Mouse (Mus musculus) heart, embryonic 11.5 days (tissue): ENCODE results near the gene Cutal. TPM values are rescaled to one million over a fixed set of nuclear protein-coding genes. Genes with fewer than 3 reads are reported as not detected.

Experiments
- ATAC-seq: fragments of 200-750 bp; cut with Nextera tagmentation; replicated peaks from 2 replicates; pipeline ENCODE4 v1.8.0; 2017; ENCODE audit warnings: moderate library complexity; ENCODE audit not compliant: insufficient number of reproducible peaks, low FRiP score, low TSS enrichment
- H3K27ac ChIP-seq: fragments of 300-500 bp; sonication (generic); 2 replicates; pipeline ENCODE4 v1.5.1; 2014; ENCODE audit warnings: mild to moderate bottlenecking, low read depth, low read length
- H3K27me3 ChIP-seq: fragments of 300-500 bp; sonication (generic); 2 replicates; pipeline ENCODE4 v1.6.1; 2014; ENCODE audit warnings: mild to moderate bottlenecking, low read length, mixed read lengths; ENCODE audit not compliant: control insufficient read depth, insufficient read depth
- H3K36me3 ChIP-seq: fragments of 300-500 bp; sonication (generic); 2 replicates; pipeline ENCODE4 v1.6.1; 2014; ENCODE audit warnings: mild to moderate bottlenecking, low read length, moderate library complexity, mixed read lengths; ENCODE audit not compliant: control insufficient read depth, insufficient read depth
- H3K4me1 ChIP-seq: fragments of 300-500 bp; sonication (generic); 2 replicates; pipeline ENCODE4 v1.6.1; 2014; ENCODE audit warnings: low read length; ENCODE audit not compliant: control insufficient read depth, insufficient read depth
- H3K4me2 ChIP-seq: fragments of 300-500 bp; sonication (generic); 2 replicates; pipeline ENCODE4 v1.6.1; 2014; ENCODE audit warnings: mild to moderate bottlenecking, moderate library complexity
- H3K4me3 ChIP-seq: fragments of 300-500 bp; sonication (generic); 2 replicates; pipeline ENCODE4 v1.5.1; 2014; ENCODE audit warnings: low read depth, low read length
- H3K9ac ChIP-seq: fragments of 300-500 bp; sonication (generic); 2 replicates; pipeline ENCODE4 v1.6.1; 2014; ENCODE audit warnings: mild to moderate bottlenecking, low read depth, low read length, moderate library complexity
- H3K9me3 ChIP-seq: fragments of 300-500 bp; sonication (generic); replicated peaks from 2 replicates; pipeline ENCODE4 v1.6.1; 2016; ENCODE audit warnings: low read length; ENCODE audit not compliant: control insufficient read depth
- WGBS: fragments of 180-500 bp; shearing (Covaris S2); extraction: QIAGEN DNeasy Blood & Tissue Kit; methylation state at CpG from one replicate; pipeline ENCODE4 v1.1.7; 2014; ENCODE audit not compliant: insufficient replicate concordance; 5-methylcytosine and 5-hydroxymethylcytosine counted together
- polyA plus RNA-seq: library from polyadenylated mRNA; unstranded; fragments of >200 nt; fragmentation: Nextera tagmentation; extraction: Ambion mirVana; gene quantifications from 2 replicates; pipeline ENCODE4 v1.2.1, GENCODE M21; 2014

The Cutal gene
- polyA plus RNA-seq, 1 experiment from 2014 or later, result 0.14 TPM

DNA sequence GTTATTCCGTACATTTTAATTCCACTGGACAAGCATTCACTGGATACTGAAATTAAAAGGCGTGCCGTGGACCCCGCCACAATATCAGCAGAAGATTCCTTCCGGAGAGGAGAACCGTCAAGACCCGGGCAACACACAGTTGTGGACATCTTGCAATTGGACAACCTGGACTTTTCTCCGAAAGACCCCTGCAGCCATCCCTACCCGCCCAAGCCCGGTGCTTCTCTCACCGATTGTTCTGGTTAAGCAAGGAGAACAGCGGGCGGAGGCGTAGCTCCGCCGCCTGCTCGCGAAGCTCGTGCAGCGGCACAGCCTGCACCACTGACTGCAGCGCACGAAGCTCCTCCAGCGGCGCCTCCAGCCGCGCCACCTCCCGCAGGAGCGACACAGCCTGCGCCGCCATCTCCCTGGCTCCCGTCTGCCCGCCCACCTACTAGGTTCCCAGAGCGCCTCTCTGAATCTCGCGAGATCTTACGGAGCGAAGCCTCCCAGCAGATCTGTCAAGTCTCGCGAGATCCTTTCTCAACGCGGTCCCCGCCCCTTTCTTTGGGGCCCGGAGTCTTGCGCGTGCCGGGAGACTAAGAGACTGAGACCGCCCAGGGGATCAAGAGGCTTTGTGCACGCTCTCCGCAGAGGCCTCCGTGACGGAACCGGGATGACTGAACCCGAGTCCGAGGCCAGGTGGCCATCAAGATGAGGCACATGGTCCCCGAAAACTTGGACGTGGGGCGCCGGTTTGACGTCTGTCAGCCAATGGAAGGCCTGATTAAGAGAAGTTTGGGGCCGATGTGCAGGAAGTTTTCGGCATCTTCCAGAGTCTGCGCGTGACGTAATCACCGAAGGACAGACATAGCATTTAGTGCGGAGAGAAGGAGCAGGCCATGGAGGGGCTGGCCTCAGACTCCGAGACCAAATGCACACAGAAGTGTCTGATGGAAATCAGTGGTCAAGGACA lies 3.4 kb upstream of the Cutal start:
- WGBS, result under 1% methylated on average over 67 of the region's 67 CpGs
- Histone ChIP-seq H3K4me1 (peaks cover 20% of the 10 kb centered on the region), H3K36me3 (no peaks in the 10 kb centered on the region), H3K4me3 (peak overlapping the region; percentile 89), H3K9me3 (no peaks in the 10 kb centered on the region), H3K27me3 (peaks cover 15% of the 10 kb centered on the region), H3K4me2 (peak overlapping the region; percentile 66), H3K27ac (peak overlapping the region; percentile 93), H3K9ac (peak overlapping the region; percentile 98)
- peak; percentile 96 for ATAC-seq

DNA sequence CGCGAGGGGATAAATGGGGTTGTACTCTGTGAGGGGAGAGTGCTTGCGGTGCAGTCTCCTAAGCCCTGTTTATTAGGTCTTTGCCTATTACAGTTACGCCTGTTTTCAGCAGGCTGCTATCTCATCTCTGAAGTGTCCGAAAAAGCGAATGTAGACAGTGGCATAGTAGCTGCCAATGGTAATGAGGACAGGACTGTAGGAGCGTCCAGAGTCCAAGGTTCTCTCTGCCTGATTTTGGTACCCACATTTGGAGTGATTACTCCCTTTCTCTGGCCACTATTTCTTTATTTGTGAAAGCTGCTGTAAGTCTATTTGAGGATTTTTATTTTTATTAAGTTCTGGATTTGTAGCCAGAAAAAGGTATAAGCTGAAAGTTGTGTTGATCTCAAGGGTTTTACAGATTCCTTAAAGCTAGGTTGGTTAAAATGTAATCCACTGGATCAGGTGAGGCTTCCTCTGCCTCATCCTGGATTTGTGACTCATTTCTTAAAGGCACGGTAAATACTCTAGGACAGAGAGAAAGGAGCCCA lies 685 bp downstream of the Cutal start, which contains the start of gene Psmd5:
TSS of gene Psmd5 (minus strand) at position 153 of the 530 bp plus-strand sequence.
- H3K27me3 ChIP-seq, result peaks cover 15% of the 10 kb centered on the region
- peak within 1 kb of the TSS; percentile 68 for H3K4me2 ChIP-seq
- no peak within 1 kb of the TSS for H3K27ac ChIP-seq
- peak within 1 kb of the TSS; percentile 36 for H3K4me3 ChIP-seq
- ATAC-seq, result no peak
- H3K36me3 ChIP-seq, result no peaks in the 10 kb centered on the region
- H3K9me3 ChIP-seq, result no peaks in the 10 kb centered on the region
- WGBS, result 7% methylated on average over 8 of the region's 8 CpGs
- H3K4me1 ChIP-seq, result peaks cover 11% of the 10 kb centered on the region
- peak within 1 kb of the TSS; percentile 59 for H3K9ac ChIP-seq

DNA sequence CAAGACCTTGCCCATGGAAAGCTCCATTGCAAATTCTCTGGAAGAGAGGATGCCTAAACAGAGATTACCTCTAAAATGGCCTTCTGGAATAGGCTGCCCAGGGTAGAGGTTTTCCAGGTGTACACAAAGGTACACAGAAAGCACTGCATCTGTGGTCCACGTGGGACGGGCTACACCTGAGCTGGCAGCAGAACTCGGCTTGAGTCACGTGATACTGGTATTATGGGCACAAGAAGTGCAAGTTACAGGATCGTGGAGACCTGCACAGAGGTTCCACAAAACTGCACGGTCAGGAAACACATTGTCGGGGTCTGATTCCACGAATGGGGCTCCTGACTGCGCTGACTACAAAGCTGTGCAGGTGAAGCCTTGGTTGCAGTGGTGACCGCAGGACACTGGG lies 5.9 kb downstream of the Cutal start:
- Histone ChIP-seq H3K4me2 (no peak overlapping the region), H3K27me3 (peaks cover 7% of the 10 kb centered on the region), H3K36me3 (no peaks in the 10 kb centered on the region), H3K4me3 (no peak overlapping the region), H3K9me3 (no peaks in the 10 kb centered on the region), H3K9ac (no peak overlapping the region), H3K4me1 (no peaks in the 10 kb centered on the region), H3K27ac (no peak overlapping the region)
- no peak for ATAC-seq
- WGBS, result 78% methylated on average over 10 of the region's 10 CpGs

DNA sequence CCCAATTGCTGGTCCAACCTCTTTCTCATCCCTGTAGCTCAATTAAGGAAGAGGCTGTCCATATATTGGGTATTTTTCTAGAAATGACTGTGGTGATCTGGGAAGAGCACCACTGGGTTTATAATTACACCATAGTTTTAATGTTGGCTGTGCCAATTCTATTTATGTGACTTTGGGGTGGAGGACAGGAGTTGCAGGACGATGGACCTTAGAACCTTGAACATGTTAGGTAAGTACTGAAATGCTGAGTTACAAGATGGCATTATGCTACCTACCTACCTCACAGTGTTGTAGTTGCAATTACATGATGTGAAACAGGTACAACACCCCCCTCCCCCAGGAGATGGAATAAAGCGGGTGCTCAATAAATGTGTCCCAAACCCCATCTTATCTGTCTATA lies 8.6 kb downstream of the Cutal start:
- no peak for ATAC-seq
- WGBS, result 86% methylated on average over 2 of the region's 2 CpGs

DNA sequence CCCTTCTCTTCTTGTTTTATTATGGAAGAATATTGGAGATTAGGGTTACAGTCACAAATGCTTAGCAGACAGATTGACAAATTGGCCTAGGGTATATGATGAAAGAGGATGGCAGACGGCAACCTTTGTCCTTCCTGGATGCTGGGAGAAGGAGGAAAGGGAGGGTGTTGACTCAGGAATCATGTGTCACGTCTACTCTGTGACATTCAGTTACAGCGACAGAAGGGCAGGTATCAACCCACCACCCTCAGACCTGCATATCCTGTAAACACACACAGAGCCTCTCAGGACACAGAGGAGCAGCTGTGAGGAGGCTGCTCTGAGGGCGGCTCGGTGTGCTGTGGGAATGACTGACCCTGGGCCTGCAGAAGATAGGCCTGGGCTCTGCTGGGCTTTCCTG lies 9.0 kb downstream of the Cutal start:
- no peaks in the 10 kb centered on the region for H3K4me1 ChIP-seq
- peaks cover 5% of the 10 kb centered on the region; the same call in 1 of the 2 replicates for H3K27me3 ChIP-seq
- 39% methylated on average over 5 of the region's 5 CpGs for WGBS
- H3K36me3 ChIP-seq, result no peaks in the 10 kb centered on the region
- no peak overlapping the region for H3K9ac ChIP-seq
- ATAC-seq, result no peak
- H3K4me3 ChIP-seq, result no peak overlapping the region
- H3K9me3 ChIP-seq, result no peaks in the 10 kb centered on the region
- H3K27ac ChIP-seq, result no peak overlapping the region
- no peak overlapping the region for H3K4me2 ChIP-seq

More for the DNA sequence above, 8.6 kb downstream of the Cutal start:
- Histone ChIP-seq H3K27me3 (peaks cover 5% of the 10 kb centered on the region; the same call in 1 of the 2 replicates), H3K4me2 (no peak overlapping the region), H3K4me1 (no peaks in the 10 kb centered on the region), H3K9ac (no peak overlapping the region), H3K9me3 (no peaks in the 10 kb centered on the region), H3K4me3 (no peak overlapping the region), H3K27ac (no peak overlapping the region), H3K36me3 (no peaks in the 10 kb centered on the region)

DNA sequence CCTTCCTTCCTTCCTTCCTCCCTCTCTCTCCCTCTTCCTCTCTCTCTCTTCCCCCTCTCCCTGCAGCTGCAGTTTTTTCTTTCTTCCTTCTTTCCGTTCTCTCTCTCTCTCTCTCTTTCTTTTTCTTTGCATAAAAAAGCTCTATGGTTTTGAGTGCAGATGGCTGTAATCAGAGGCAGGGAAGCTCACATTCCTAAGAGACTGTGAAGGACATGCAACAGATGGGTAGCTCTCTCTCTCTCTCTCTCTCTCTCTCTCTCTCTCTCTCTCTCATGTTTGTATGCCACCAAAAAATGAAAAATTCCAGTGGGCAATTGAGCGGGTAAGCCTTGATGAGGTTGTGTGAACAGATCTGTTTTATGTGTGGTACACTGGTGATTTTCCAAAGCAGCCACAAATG lies 10.0 kb downstream of the Cutal start:
- H3K27me3 ChIP-seq, result peaks cover 5% of the 10 kb centered on the region; the same call in 1 of the 2 replicates
- 75% methylated on average over 2 of the region's 2 CpGs for WGBS
- no peak overlapping the region for H3K4me2 ChIP-seq
- no peaks in the 10 kb centered on the region for H3K9me3 ChIP-seq
- no peak overlapping the region for H3K9ac ChIP-seq
- no peak overlapping the region for H3K4me3 ChIP-seq
- ATAC-seq, result no peak
- no peaks in the 10 kb centered on the region for H3K36me3 ChIP-seq
- no peak overlapping the region for H3K27ac ChIP-seq
- no peaks in the 10 kb centered on the region for H3K4me1 ChIP-seq

DNA sequence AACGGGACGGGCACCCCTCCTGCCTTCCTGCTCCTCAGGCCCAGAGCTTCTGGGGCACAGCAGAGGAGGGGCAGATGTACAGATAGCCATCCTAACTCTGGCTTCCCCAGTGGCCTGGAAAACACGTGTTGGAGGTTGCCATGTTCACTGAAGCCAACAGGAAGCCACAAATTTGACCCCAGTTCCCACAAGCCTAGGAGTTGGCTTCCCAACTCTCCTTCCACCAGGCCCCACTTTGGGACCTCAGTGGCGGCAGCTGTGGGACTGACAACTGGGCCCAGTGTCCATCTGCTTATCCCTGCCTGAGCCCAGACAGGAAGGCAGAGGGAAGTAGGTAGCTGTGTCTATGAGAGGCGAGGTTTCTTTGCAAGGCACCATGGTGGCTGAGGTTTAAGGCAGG lies 19.8 kb downstream of the Cutal start:
- H3K4me3 ChIP-seq, result no peak overlapping the region
- WGBS, result 58% methylated on average over 5 of the region's 5 CpGs
- no peak overlapping the region for H3K4me2 ChIP-seq

DNA sequence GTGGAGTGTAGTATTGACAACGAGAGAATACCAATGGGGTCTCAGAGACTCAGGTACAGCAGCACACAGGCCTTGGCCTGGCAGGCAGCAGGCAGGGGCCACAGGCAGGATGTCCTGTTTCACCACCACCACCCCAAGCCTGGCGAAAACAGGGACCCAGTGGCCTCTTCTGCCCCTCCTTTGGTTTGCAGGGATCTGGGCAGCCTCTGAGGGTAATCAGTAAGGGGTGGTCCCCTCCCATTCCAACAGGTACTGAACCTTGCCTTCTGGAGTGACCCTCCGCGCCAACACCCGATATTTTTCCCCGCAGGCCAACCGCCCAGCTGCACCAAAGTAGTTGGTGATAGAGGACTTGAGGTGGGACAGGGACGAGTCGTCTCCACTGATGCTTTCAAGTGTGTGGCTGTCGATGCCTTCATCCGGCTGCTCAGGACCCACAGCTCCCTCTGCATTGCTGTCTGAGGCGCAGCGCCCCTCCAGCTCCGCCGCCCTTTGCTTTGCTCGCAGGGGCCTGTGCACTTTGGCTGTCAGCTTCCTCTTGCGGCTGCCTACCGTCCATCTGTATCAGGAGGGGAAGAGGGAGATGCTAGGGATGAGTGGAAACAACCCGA lies 21.4 kb downstream of the Cutal start:
- no peak overlapping the region for H3K4me2 ChIP-seq
- no peak overlapping the region for H3K27ac ChIP-seq
- H3K9me3 ChIP-seq, result no peaks in the 10 kb centered on the region
- 0 out of 2 replicates have a peak, but pooled peaks cover 3% of the 10 kb centered on the region for H3K27me3 ChIP-seq
- no peak overlapping the region for H3K4me3 ChIP-seq
- WGBS, result 63% methylated on average over 19 of the region's 19 CpGs
- H3K4me1 ChIP-seq, result no peaks in the 10 kb centered on the region
- no peak overlapping the region for H3K9ac ChIP-seq
- no peak for ATAC-seq
- H3K36me3 ChIP-seq, result no peaks in the 10 kb centered on the region

More for the DNA sequence above, 19.8 kb downstream of the Cutal start:
- no peak for ATAC-seq
- H3K36me3 ChIP-seq, result no peaks in the 10 kb centered on the region
- no peak overlapping the region for H3K9ac ChIP-seq
- no peak overlapping the region for H3K27ac ChIP-seq
- no peaks in the 10 kb centered on the region for H3K9me3 ChIP-seq
- 0 out of 2 replicates have a peak, but pooled peaks cover 3% of the 10 kb centered on the region for H3K27me3 ChIP-seq
- H3K4me1 ChIP-seq, result no peaks in the 10 kb centered on the region
